Mouse (Mus musculus) G1E (cell line): Measurements from ENCODE around the gene Lkaaear1.

Experiments used
- CTCF ChIP-seq: IDR thresholded peaks from 2 replicates; pipeline ENCODE4 v1.5.1; 2012; ENCODE audit warnings: low read depth, low read length, inconsistent platforms, mixed read lengths
- GATA1 ChIP-seq: IDR thresholded peaks from 2 replicates; pipeline ENCODE4 v1.6.1; 2012; ENCODE audit warnings: borderline replicate concordance, low read length, inconsistent platforms, mixed read lengths
- TAL1 ChIP-seq: conservative IDR thresholded peaks from 2 replicates; pipeline ENCODE4 v1.6.1; 2012; ENCODE audit warnings: low read depth, low read length, inconsistent platforms, mixed read lengths

GRCm38 (mm10) chr2:181676424-181676823 lies 21.8 kb downstream of the Lkaaear1 start:
- no peak for TF ChIP-seq CTCF
- no peak for TF ChIP-seq GATA1
- no peak for TF ChIP-seq TAL1
